Mouse (Mus musculus): Measurements from ENCODE around the gene Tesmin.

Gene Tesmin

DNA sequence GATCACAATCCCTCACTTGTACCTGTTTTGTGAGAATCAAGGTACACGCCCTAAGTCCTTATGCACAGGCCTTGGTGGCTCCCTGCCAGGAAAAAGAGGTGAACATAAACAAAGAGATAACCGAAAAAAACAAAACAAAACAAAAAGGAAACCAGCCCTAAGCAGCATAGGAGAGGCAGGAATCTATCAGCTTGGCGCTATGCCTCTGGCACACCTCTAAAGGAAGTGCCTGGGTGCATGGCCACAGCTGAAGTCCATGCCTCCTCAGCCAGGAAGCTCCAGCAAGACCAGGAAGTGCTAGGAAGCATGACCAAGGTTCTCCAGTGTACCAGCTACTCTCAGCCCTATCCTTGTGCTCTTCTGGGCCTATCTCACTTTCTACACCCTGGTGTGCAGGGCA is 60.6 kb downstream of the Tesmin start:
- DNase-seq, result peak; percentile 17

DNA sequence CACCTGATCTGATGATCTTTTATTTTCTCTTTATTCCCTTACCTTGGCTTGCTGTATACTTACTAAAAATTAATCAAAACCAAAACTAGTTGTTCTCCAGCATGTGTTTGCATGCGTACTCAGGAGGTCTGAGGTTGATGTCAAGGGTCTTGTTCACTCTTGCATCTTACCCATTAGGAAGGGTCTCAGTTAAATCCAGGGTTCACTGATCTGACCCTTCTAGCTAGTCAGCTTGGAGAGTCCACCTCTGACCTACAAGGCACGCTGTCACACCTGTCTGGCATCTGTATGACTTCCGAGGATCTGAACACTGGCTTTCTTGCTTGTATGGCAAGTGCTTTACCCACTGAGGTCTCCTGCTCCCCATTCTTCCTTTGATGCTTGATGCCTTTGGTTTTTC is 62.1 kb downstream of the Tesmin start:
- no peak for DNase-seq

DNA sequence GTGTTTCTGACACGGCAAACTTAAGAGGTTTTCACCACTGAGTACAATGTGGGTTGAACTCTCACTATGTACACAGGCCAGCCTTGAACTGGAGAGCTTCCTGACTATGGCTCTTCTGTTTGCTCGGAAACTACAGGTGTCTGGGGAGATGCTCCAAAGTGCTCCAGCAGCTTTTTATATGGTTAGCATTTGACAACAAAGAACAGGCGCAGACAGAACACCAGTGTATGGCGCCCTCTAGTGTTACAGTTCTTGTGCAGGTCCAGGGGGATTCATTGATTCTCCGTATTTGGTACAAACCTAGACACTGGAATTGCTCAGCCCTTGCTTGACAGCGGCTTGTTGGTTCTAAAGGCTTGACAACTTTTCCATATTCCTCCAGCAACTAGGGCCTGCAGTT is 62.5 kb downstream of the Tesmin start:
- peak; percentile 84 for DNase-seq

DNA sequence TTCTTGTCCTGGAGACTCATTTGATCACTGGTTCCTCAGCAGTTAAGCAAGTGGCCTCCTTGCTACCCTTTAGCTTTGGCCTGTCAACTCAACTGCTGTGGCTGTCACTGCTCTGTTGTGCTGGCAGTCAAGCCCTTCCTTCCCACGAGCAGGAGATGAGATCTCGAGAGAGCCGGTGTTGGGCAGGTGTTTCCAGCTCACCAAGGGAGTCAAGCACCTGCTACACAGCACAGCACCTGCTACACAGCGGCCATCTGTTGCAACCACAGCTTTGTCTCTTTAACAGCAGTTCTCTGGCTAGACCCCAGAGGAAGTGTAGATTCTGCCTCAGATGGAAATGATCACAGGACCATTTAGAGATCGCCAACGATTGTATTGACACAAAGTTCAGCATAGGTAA is 63.0 kb downstream of the Tesmin start:
- no peak for DNase-seq
